Mouse (Mus musculus) cerebellum, adult 9-11 months (tissue): ENCODE results near the gene Ank3.

Source experiments
- DNase-seq: peaks from one replicate; pipeline ENCODE4 v3.0.0; 2022

Ank3 gene

GRCm38 (mm10) chr10:69686336-69686735, 287.8 kb downstream of the Ank3 start:
- no peak for DNase-seq

- no peak for DNase-seq
Measured at GRCm38 (mm10) chr10:69689096-69689495, 290.5 kb downstream of the Ank3 start.

- DNase-seq: peak; percentile 78
Measured at GRCm38 (mm10) chr10:69690131-69690960, 291.8 kb downstream of the Ank3 start.

- DNase-seq: no peak
Measured at GRCm38 (mm10) chr10:69690961-69691451, 292.4 kb downstream of the Ank3 start.

- peak; percentile 96 for DNase-seq
Measured at GRCm38 (mm10) chr10:69696019-69696418, 297.4 kb downstream of the Ank3 start.

GRCm38 (mm10) chr10:69698699-69699098, 300.1 kb downstream of the Ank3 start:
- peak; percentile 46 for DNase-seq

GRCm38 (mm10) chr10:69701226-69701625, 302.7 kb downstream of the Ank3 start:
- DNase-seq: peak; percentile 54

GRCm38 (mm10) chr10:69705806-69706768, 307.5 kb downstream of the Ank3 start:
- peak; percentile 76 for DNase-seq

GRCm38 (mm10) chr10:69706851-69707788, 308.5 kb downstream of the Ank3 start:
- peak; percentile 70 for DNase-seq

GRCm38 (mm10) chr10:69707844-69708550, 309.4 kb downstream of the Ank3 start:
- DNase-seq: peak; percentile 69

- peak; percentile 94 for DNase-seq
Measured at GRCm38 (mm10) chr10:69709631-69710030, 311.1 kb downstream of the Ank3 start.

GRCm38 (mm10) chr10:69710802-69711201, 312.2 kb downstream of the Ank3 start:
- peak; percentile 83 for DNase-seq

GRCm38 (mm10) chr10:69716907-69717306, 318.3 kb downstream of the Ank3 start:
- DNase-seq: no peak

GRCm38 (mm10) chr10:69719421-69719820, 320.8 kb downstream of the Ank3 start:
- DNase-seq: no peak

GRCm38 (mm10) chr10:69719901-69720415, 321.4 kb downstream of the Ank3 start:
- DNase-seq: no peak

GRCm38 (mm10) chr10:69720452-69720851, 321.9 kb downstream of the Ank3 start:
- DNase-seq: no peak

- DNase-seq: peak; percentile 67
Measured at GRCm38 (mm10) chr10:69720899-69721490, 322.4 kb downstream of the Ank3 start.

- DNase-seq: no peak
Measured at GRCm38 (mm10) chr10:69724159-69724558, 325.6 kb downstream of the Ank3 start.

- no peak for DNase-seq
Measured at GRCm38 (mm10) chr10:69725078-69725477, 326.5 kb downstream of the Ank3 start.

GRCm38 (mm10) chr10:69726265-69726664, 327.7 kb downstream of the Ank3 start:
- peak; percentile 50 for DNase-seq

GRCm38 (mm10) chr10:69726806-69727205, 328.2 kb downstream of the Ank3 start:
- DNase-seq: no peak
